Comparison of ENCODE assay signal across 8 mouse cellular contexts in genomic region chr1:64956479-64956961, GRCm38 (mm10). TPM values are rescaled to one million over a fixed set of nuclear protein-coding genes. Genes with fewer than 3 reads are reported as not detected.
DNase-seq lines count a peak whose midpoint lies in the region; ATAC-seq and TF ChIP-seq lines count a peak whose summit lies in the region.

TSS of gene Plekhm3 (minus strand) at chr1:64956824.

- 0 out of 2 replicates have a peak, but pooled peaks cover 2% of the 10 kb centered on the region for H3K4me1 ChIP-seq in hindbrain, embryonic 13.5 days (replicated peaks)

- no peaks in the 10 kb centered on the region for H3K27me3 ChIP-seq in Patski
- H3K27me3 ChIP-seq in hindbrain, embryonic 13.5 days: no peaks in the 10 kb centered on the region

- H3K9me3 ChIP-seq in hindbrain, embryonic 13.5 days: peaks cover 5% of the 10 kb centered on the region; the same call in 1 of the 2 replicates

- in situ Hi-C loops in Patski (cut with MboI; ENCODE audit: low pct_unique_long_range_greater_than_20kb): no loop called here

- ATAC-seq in Patski: peak; percentile 97
- peak; percentile 94 for ATAC-seq in hindbrain, embryonic 13.5 days (ENCODE audit: low FRiP score)

- peak within 1 kb of the TSS; percentile 54 for H3K4me2 ChIP-seq in hindbrain, embryonic 13.5 days

- TF ChIP-seq CTCF in Patski (IDR thresholded peaks at IDR 0.05): no peak

- H3K9ac ChIP-seq in hindbrain, embryonic 13.5 days: peak within 1 kb of the TSS; percentile 92

- CTCF ChIA-PET in Patski (lab: Charles Lee): interaction anchor here (0.8 to 1.6 kb wide), 3 partner anchors 9 to 239 kb away, joined by 3 to 4 read pairs (median 3); no protein-coding TSS in a partner anchor

- H3K36me3 ChIP-seq in hindbrain, embryonic 13.5 days: no peaks in the 10 kb centered on the region

- POLR2A ChIA-PET in Patski (lab: Charles Lee): interaction anchor here (0.8 to 1.2 kb wide), 5 partner anchors 15 to 239 kb away, joined by 3 to 8 read pairs (median 4); no protein-coding TSS in a partner anchor

- peak within 1 kb of the TSS; percentile 79 for H3K4me3 ChIP-seq in hindbrain, embryonic 13.5 days

- under 1% methylated on average over 43 of the region's 43 CpGs for WGBS in hindbrain, embryonic 13.5 days

- peak within 1 kb of the TSS; percentile 91 for H3K27ac ChIP-seq in hindbrain, embryonic 13.5 days

- no peak for DNase-seq in Patski (ENCODE audit: low read depth, low spot score)
- DNase-seq in cerebellum, postnatal 14 days: peak; percentile 90 to 91
- DNase-seq in frontal cortex, postnatal 14 days (ENCODE audit: low spot score in 2 of 2): peak; percentile 72 to 78
- DNase-seq in layer of hippocampus, postnatal 14 days (ENCODE audit: low spot score in 2 of 2): peak; percentile 84 to 85
- DNase-seq in lung, postnatal 10 days: peak; percentile 90
- peak; percentile 78 for DNase-seq in ovary, postnatal 14 days (ENCODE audit: low spot score)
- peak; percentile 51 to 64 for DNase-seq in thymus, postnatal 10 days (ENCODE audit: low spot score in 2 of 2)

RNA-seq across cellular contexts. Expression of gene Plekhm3, which starts in this region (rescaled TPM):
- 10.2 TPM for polyA plus RNA-seq in Patski (2021)
- polyA plus RNA-seq in hindbrain, embryonic 13.5 days (2015; fragmentation: Nextera tagmentation; extraction: Ambion mirVana): 10.9 and 11.1 TPM in 2 replicates
- 10 to 100 TPM; 25.0 to 29.3 TPM for total RNA-seq in layer of hippocampus, postnatal 14 days (2021)
